Mouse (Mus musculus): ENCODE measurements around the gene Paqr6. TPM values are rescaled to one million over a fixed set of nuclear protein-coding genes. Genes with fewer than 3 reads are reported as not detected.

Paqr6 gene
- polyA plus RNA-seq (2015; fragmentation: Nextera tagmentation; extraction: Ambion mirVana), result 11.9 and 14.5 TPM in 2 replicates

DNA sequence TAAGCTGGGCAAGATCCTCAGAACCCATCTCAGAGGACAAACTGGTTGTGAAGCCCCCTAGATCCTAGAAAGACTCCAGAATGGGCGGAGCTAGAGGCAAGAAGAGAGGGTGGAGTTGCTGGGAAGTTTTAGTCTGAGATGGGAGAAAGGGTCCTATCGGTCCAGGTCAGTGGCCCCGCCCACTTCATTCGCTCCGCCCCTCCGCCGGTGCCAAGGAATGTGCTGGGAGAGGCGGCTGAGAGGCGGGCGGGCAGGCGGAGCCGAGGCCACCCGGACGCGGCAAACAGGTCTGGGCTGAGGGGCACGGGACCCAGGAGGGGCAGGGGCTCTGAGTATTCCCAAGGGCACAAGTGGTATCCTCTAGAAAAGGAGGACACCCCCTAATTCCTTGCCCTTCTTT lies at the start of gene Paqr6:
TSS of gene Paqr6 (plus strand) at position 248 of the 400 bp plus-strand sequence.
- peaks cover 28% of the 10 kb centered on the region for H3K4me1 ChIP-seq
- H3K9ac ChIP-seq, result no peak within 1 kb of the TSS
- peak within 1 kb of the TSS; percentile 52 for H3K4me2 ChIP-seq
- no peaks in the 10 kb centered on the region for H3K9me3 ChIP-seq (replicated peaks)
- peak; percentile 27; the same call in 1 of the 2 replicates for ATAC-seq (replicated peaks; ENCODE audit: low FRiP score)
- WGBS, result 1% methylated on average over 16 of the region's 16 CpGs
- peak within 1 kb of the TSS; percentile 30 for H3K4me3 ChIP-seq (replicated peaks)
- peaks cover 20% of the 10 kb centered on the region for H3K27me3 ChIP-seq
- peaks cover 39% of the 10 kb centered on the region for H3K36me3 ChIP-seq
- peak within 1 kb of the TSS; percentile 66 for H3K27ac ChIP-seq

DNA sequence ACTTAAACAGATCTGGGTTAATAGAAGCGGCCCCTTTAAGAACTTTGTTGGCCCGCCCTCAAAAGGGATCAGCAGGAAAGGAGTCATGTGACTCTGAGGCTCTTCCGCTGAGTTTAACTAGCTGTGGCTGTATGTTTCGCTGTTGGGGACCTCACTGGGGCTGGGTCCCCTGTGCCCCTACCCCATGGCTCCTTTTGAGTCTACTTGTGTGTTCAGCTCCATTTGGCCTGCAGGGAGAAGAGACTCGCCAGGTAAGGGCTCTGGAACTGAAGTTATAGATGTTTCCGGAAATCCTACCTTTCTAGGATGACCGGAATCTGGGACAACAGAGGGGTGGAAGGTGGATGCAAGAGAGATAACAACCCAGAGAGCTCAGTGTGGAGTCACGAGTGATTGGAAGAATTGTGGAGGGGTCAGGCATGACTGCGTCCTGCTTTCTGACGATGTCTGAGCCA lies 39.4 kb upstream of the Paqr6 start, which contains the start of gene Glmp:
TSS of gene Glmp (plus strand) at position 73 of the 455 bp plus-strand sequence.
- under 1% methylated on average over 10 of the region's 10 CpGs for WGBS
- peaks cover 74% of the 10 kb centered on the region for H3K36me3 ChIP-seq
- peak within 1 kb of the TSS; percentile 82 for H3K4me2 ChIP-seq
- H3K9me3 ChIP-seq (replicated peaks), result no peaks in the 10 kb centered on the region
- ATAC-seq (replicated peaks; ENCODE audit: low FRiP score), result peak; percentile 82
- H3K9ac ChIP-seq, result peak within 1 kb of the TSS; percentile 52
- peak within 1 kb of the TSS; percentile 54 for H3K4me3 ChIP-seq (replicated peaks)
- no peaks in the 10 kb centered on the region for H3K27me3 ChIP-seq
- peaks cover 12% of the 10 kb centered on the region for H3K4me1 ChIP-seq
- peak within 1 kb of the TSS; percentile 5; the same call in 1 of the 2 replicates for H3K27ac ChIP-seq

- WGBS, result 52% methylated on average over 5 of the region's 5 CpGs
- Histone ChIP-seq H3K27ac (no peak overlapping the region), H3K4me3 (replicated peaks) (no peak overlapping the region), H3K36me3 (peaks cover 34% of the 10 kb centered on the region), H3K4me1 (peaks cover 21% of the 10 kb centered on the region), H3K27me3 (no peaks in the 10 kb centered on the region), H3K9me3 (replicated peaks) (no peaks in the 10 kb centered on the region), H3K4me2 (no peak overlapping the region), H3K9ac (no peak overlapping the region)
- ATAC-seq (replicated peaks; ENCODE audit: low FRiP score), result no peak
Observed at GRCm38 (mm10) chr3:88328956-88329355, 35.4 kb upstream of the Paqr6 start.

- Histone ChIP-seq H3K27ac (no peak overlapping the region), H3K9ac (no peak overlapping the region), H3K36me3 (peaks cover 33% of the 10 kb centered on the region), H3K4me3 (replicated peaks) (no peak overlapping the region), H3K9me3 (replicated peaks) (no peaks in the 10 kb centered on the region), H3K4me2 (no peak overlapping the region), H3K27me3 (no peaks in the 10 kb centered on the region), H3K4me1 (peaks cover 23% of the 10 kb centered on the region)
- 33% methylated on average over 2 of the region's 2 CpGs for WGBS
- no peak for ATAC-seq (replicated peaks; ENCODE audit: low FRiP score)
Observed at GRCm38 (mm10) chr3:88331282-88331681, 33.1 kb upstream of the Paqr6 start.

- Histone ChIP-seq H3K9ac (0 out of 2 replicates have a peak overlapping the region, but pooled peaks have one; percentile 14), H3K4me1 (peaks cover 39% of the 10 kb centered on the region), H3K27ac (peak overlapping the region; percentile 96), H3K9me3 (replicated peaks) (no peaks in the 10 kb centered on the region), H3K36me3 (peaks cover 13% of the 10 kb centered on the region), H3K4me3 (replicated peaks) (peak overlapping the region; percentile 81), H3K27me3 (no peaks in the 10 kb centered on the region), H3K4me2 (peak overlapping the region; percentile 65)
- no peak for ATAC-seq (replicated peaks; ENCODE audit: low FRiP score)
- WGBS, result 43% methylated on average over 12 of the region's 12 CpGs
Observed at GRCm38 (mm10) chr3:88334029-88334658, 30.2 kb upstream of the Paqr6 start.

DNA sequence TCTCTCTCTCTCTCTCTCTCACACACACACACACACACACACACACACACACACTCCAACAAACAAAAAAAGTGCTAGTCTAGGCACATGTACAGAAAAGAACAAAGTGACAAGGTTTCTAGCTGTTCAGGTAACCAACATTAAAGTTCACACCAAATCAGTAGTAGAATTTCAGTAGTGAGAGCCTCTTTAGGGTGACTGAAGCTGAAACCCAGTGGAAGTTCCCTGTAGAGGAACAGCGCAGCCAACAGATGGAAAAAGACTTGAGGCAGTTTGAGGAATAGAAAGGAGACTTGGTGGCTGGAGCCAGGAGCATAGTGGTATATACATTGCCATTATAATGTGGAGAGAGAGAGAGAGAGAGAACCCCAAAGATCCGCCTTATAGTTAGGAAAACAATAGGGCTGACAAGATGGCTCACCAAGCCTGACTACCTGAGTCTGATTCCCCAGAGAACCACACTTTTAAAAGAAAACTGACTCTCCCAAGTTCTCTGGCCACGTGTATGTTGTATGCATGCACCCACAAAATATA lies 29.4 kb upstream of the Paqr6 start:
- Histone ChIP-seq H3K27me3 (no peaks in the 10 kb centered on the region), H3K9me3 (replicated peaks) (no peaks in the 10 kb centered on the region)

DNA sequence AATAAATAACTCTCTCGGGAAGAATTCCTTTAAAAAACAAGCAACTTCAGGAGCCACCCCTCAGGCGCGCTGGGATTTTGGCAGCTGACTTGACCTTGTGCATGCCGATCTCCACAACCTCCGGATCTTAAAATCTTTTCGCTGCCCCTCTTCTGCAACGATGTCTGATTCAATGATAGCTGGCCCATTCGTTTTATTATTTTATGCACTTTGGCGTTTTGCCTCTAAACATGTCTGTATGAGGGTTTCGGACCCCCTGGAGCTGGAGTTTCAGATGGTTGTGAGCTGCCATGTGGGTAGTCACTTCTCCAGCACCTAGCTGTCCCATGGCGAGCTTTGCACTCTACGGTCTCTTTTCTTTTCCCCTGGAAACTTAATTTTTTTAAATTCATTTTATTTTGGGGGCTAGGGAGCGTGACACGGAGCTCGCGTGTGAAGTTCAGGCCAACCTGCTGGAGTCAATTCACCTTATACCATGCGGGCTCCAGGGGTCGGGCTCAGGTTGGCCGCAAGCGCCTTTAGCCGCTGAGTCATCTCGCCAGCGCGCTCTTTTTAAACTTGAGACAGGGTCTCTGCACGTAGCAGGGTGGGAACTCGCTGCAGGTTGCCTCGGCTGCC lies 28.8 kb upstream of the Paqr6 start:
- Histone ChIP-seq H3K4me2 (peak overlapping the region; percentile 65), H3K27me3 (no peaks in the 10 kb centered on the region), H3K9ac (peak overlapping the region; percentile 95), H3K36me3 (0 out of 2 replicates have a peak, but pooled peaks cover 4% of the 10 kb centered on the region), H3K4me3 (replicated peaks) (peak overlapping the region; percentile 81), H3K9me3 (replicated peaks) (no peaks in the 10 kb centered on the region), H3K4me1 (peaks cover 42% of the 10 kb centered on the region), H3K27ac (peak overlapping the region; percentile 96)
- under 1% methylated on average over 27 of the region's 27 CpGs for WGBS
- peak; percentile 73 for ATAC-seq (replicated peaks; ENCODE audit: low FRiP score)

More for the DNA sequence above, 29.4 kb upstream of the Paqr6 start:
- Histone ChIP-seq H3K4me1 (peaks cover 42% of the 10 kb centered on the region), H3K36me3 (peaks cover 4% of the 10 kb centered on the region; the same call in 1 of the 2 replicates), H3K27ac (peak overlapping the region; percentile 96), H3K9ac (peak overlapping the region; percentile 95), H3K4me2 (peak overlapping the region; percentile 65), H3K4me3 (replicated peaks) (peak overlapping the region; percentile 81)
- 37% methylated on average over 3 of the region's 3 CpGs for WGBS
- ATAC-seq (replicated peaks; ENCODE audit: low FRiP score), result no peak

DNA sequence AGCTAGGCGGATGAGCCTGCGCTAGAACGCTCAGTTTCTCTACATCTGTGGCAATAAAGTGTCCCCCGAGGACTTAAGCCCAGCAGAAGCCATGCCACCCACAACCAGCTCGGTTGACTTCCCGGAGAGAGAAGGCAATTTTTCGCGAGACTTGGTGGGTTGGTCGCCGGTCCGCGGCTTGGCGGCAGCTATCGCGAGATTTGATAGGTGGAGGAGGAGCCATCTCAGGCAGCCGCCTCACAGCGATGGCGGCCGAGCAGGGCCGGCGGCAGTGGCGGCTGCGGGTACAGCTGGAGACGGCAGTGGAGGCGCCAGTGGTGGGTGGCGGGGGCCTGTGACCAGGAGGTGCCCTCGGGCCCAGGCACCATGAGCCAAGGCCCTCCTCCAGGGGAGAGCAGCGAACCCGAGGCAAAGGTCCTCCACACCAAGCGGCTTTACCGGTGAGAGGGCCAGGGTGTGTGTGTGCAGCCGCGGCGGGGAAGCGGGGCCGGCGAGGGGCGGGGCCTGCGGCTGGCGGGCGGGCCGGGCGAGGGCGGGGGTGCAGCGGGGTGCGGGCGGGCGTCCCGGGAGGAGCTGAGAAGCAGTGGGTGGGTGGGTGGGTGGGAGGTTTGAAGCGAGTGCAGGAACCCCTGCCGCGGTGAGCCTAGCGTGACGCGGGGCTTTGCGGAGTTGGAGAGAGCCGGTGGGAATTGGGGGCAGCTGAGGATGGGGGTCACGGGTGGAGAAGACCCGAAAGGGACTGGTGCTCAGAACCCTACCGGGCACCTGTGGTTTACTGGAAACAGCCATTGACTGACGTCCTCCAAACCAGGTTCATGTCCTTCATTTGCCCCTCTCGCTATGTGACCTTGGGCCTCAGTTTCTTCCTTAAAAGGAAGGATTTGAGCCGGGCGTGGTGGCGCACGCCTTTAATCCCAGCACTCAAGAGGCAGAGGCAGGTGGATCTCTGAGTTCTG lies 28.0 kb upstream of the Paqr6 start, which contains the start of the genes Tmem79 and Smg5:
TSS of gene Tmem79 (minus strand) at position 91 of the 956 bp plus-strand sequence.
TSS of gene Smg5 (plus strand) at position 203 of the 956 bp plus-strand sequence.
- H3K4me3 ChIP-seq (replicated peaks), result peak within 1 kb of the TSS; percentile 81
- 0 out of 2 replicates have a peak, but pooled peaks cover 4% of the 10 kb centered on the region for H3K36me3 ChIP-seq
- peak within 1 kb of the TSS; percentile 95 for H3K9ac ChIP-seq
- peaks cover 42% of the 10 kb centered on the region for H3K4me1 ChIP-seq
- H3K27ac ChIP-seq, result peak within 1 kb of the TSS; percentile 96
- peak; percentile 93 for ATAC-seq (replicated peaks; ENCODE audit: low FRiP score)
- 2% methylated on average over 66 of the region's 66 CpGs for WGBS
- H3K4me2 ChIP-seq, result peak within 1 kb of the TSS; percentile 65
- H3K27me3 ChIP-seq, result no peaks in the 10 kb centered on the region
- no peaks in the 10 kb centered on the region for H3K9me3 ChIP-seq (replicated peaks)

GRCm38 (mm10) chr3:88337367-88338020 lies 26.9 kb upstream of the Paqr6 start:
- H3K27ac ChIP-seq, result peak overlapping the region; percentile 60; the same call in 1 of the 2 replicates
- 0 out of 2 replicates have a peak overlapping the region, but pooled peaks have one; percentile 21 for H3K9ac ChIP-seq
- whole genome bisulfite sequencing, result 70% methylated on average over 11 of the region's 11 CpGs

GRCm38 (mm10) chr3:88338316-88338715 lies 26.1 kb upstream of the Paqr6 start:
- Histone ChIP-seq H3K4me1 (peaks cover 38% of the 10 kb centered on the region), H3K9ac (no peak overlapping the region), H3K27ac (no peak overlapping the region), H3K9me3 (replicated peaks) (no peaks in the 10 kb centered on the region), H3K4me3 (replicated peaks) (no peak overlapping the region), H3K27me3 (no peaks in the 10 kb centered on the region), H3K36me3 (peaks cover 24% of the 10 kb centered on the region), H3K4me2 (no peak overlapping the region)
- 94% methylated on average over 7 of the region's 7 CpGs for WGBS
- no peak for ATAC-seq (replicated peaks; ENCODE audit: low FRiP score)

More at GRCm38 (mm10) chr3:88337367-88338020, 26.9 kb upstream of the Paqr6 start:
- Histone ChIP-seq H3K27me3 (no peaks in the 10 kb centered on the region), H3K36me3 (peaks cover 15% of the 10 kb centered on the region), H3K4me2 (peak overlapping the region; percentile 65), H3K4me3 (replicated peaks) (peak overlapping the region; percentile 81), H3K4me1 (peaks cover 42% of the 10 kb centered on the region), H3K9me3 (replicated peaks) (no peaks in the 10 kb centered on the region)
- ATAC-seq (replicated peaks; ENCODE audit: low FRiP score), result no peak

All from kidney, embryonic 15.5 days (tissue).